Mouse (Mus musculus) lung, postnatal 0 days (tissue): ENCODE measurements around the gene Csrp3.

Experiments used
- CTCF ChIP-seq: IDR thresholded peaks from 2 replicates; pipeline ENCODE4 v1.5.1; 2016; ENCODE audit warnings: antibody characterized with exemption, mild to moderate bottlenecking
- EP300 ChIP-seq: IDR thresholded peaks from 2 replicates; pipeline ENCODE4 v1.6.1; 2016; ENCODE audit warnings: antibody characterized with exemption, mild to moderate bottlenecking, control low read depth

- TF ChIP-seq CTCF (no peak), EP300 (no peak)
Measured at GRCm38 (mm10) chr7:48840545-48840944, 7.3 kb downstream of the Csrp3 start.
